Comparison of ENCODE assay signal across 8 mouse cellular contexts in genomic region chr8:88033054-88033453, GRCm38 (mm10).
DNase-seq lines count a peak whose midpoint lies in the region; ATAC-seq and TF ChIP-seq lines count a peak whose summit lies in the region.

No protein-coding gene starts in this region.

- TF ChIP-seq CTCF in liver, postnatal 0 days (IDR thresholded peaks at IDR 0.05; ENCODE audit: low read depth): peak; percentile 64

- H3K4me3 ChIP-seq in ES-E14 (ENCODE audit: insufficient read depth in 1 of 2, low read depth in 1 of 2, low read length in 2 of 2, poor library complexity in 1 of 2, severe bottlenecking in 1 of 2): no peak overlapping the region
- no peak overlapping the region for H3K4me3 ChIP-seq in liver, postnatal 0 days (ENCODE audit: low read depth, low read length)

- H3K27ac ChIP-seq in ES-E14 (ENCODE audit: insufficient read depth, low read depth, low read length, poor library complexity, severe bottlenecking): no peak overlapping the region
- H3K27ac ChIP-seq in liver, postnatal 0 days (ENCODE audit: low read depth): no peak overlapping the region

- H3K9ac ChIP-seq in ES-E14 (ENCODE audit: insufficient read depth, low read depth, low read length, poor library complexity, severe bottlenecking): no peak overlapping the region
- no peak overlapping the region for H3K9ac ChIP-seq in liver, postnatal 0 days (replicated peaks)

- no peak for ATAC-seq in liver, postnatal 0 days
- no peak for ATAC-seq in inflammation-experienced regulatory T-cells, adult 6 months
- ATAC-seq in frontal cortex, adult (ENCODE audit: low TSS enrichment): no peak

- no peak for TF ChIP-seq EP300 in liver, postnatal 0 days (IDR thresholded peaks at IDR 0.05; ENCODE audit: low read depth)

- H3K9me3 ChIP-seq in ES-E14 (ENCODE audit: control insufficient read depth, insufficient read depth, low read depth, low read length): no peaks in the 10 kb centered on the region
- no peaks in the 10 kb centered on the region for H3K9me3 ChIP-seq in liver, postnatal 0 days (ENCODE audit: low read length)

- no peaks in the 10 kb centered on the region for H3K36me3 ChIP-seq in ES-E14 (ENCODE audit: control insufficient read depth, insufficient read depth, low read length, poor library complexity, severe bottlenecking)
- no peaks in the 10 kb centered on the region for H3K36me3 ChIP-seq in liver, postnatal 0 days (replicated peaks; ENCODE audit: insufficient read depth, low read length)

- no peak overlapping the region for H3K4me2 ChIP-seq in liver, postnatal 0 days (ENCODE audit: low read depth, low read length)

- H3K4me1 ChIP-seq in ES-E14 (ENCODE audit: control insufficient read depth in 2 of 2, insufficient read depth in 2 of 2, low read length in 2 of 2, poor library complexity in 1 of 2): no peaks in the 10 kb centered on the region
- H3K4me1 ChIP-seq in liver, postnatal 0 days (ENCODE audit: insufficient read depth): no peaks in the 10 kb centered on the region

- WGBS in liver, postnatal 0 days (ENCODE audit: insufficient replicate concordance): 72% methylated on average over 6 of the region's 6 CpGs

- H3K27me3 ChIP-seq in liver, postnatal 0 days (ENCODE audit: insufficient read depth, low read length): no peaks in the 10 kb centered on the region

- in situ Hi-C loops in ES-E14 (cut with MboI; ENCODE audit: low sequenced_read_pairs in 2 of 2, unreplicated experiment in 2 of 2): loop anchor here in 1 of 2 experiments (5.0 kb wide), 1 partner anchor 436 kb away; no protein-coding TSS in a partner anchor

- DNase-seq in kidney, adult 18-20 months: peak; percentile 9
- DNase-seq in kidney, postnatal 14 days: no peak
- peak; percentile 26 to 38 for DNase-seq in B cell, adult 2 months
- DNase-seq in ES-E14 (ENCODE audit: low read depth, low spot score): peak; percentile 35
- DNase-seq in liver, postnatal 0 days: peak; percentile 30
- no peak for DNase-seq in urinary bladder, postnatal 25 days (ENCODE audit: low spot score)

TF ChIP-seq in ES-E14, 5 proteins besides CTCF, POLR2A, EP300 and RAD21:
- no peak for TF ChIP-seq HCFC1 (IDR thresholded peaks at IDR 0.05; ENCODE audit: borderline replicate concordance, insufficient read depth, low read length)
- TF ChIP-seq ZC3H11A (IDR thresholded peaks at IDR 0.05; ENCODE audit: borderline replicate concordance, low read depth, low read length): peak; percentile 71; the same call in 1 of the 2 replicates

Comparison
In these comparisons a context has a peak if more than half of its experiments do, and no peak if none do; other contexts are left out.
1. DNase-seq: peak in kidney, adult 18-20 months (single experiment), B cell, adult 2 months (2 of 2), ES-E14 (single experiment) and liver, postnatal 0 days (single experiment); none in kidney, postnatal 14 days (single experiment) and urinary bladder, postnatal 25 days (single experiment).